Mouse (Mus musculus) heart, embryonic 11.5 days (tissue): ENCODE measurements around the gene Aqp7. TPM values are rescaled to one million over a fixed set of nuclear protein-coding genes. Genes with fewer than 3 reads are reported as not detected.

ENCODE experiments used
- ATAC-seq: fragments of 200-750 bp; cut with Nextera tagmentation; replicated peaks from 2 replicates; pipeline ENCODE4 v1.8.0; 2017; ENCODE audit warnings: moderate library complexity; ENCODE audit not compliant: insufficient number of reproducible peaks, low FRiP score, low TSS enrichment
- H3K27ac ChIP-seq: fragments of 300-500 bp; sonication (generic); 2 replicates; pipeline ENCODE4 v1.5.1; 2014; ENCODE audit warnings: mild to moderate bottlenecking, low read depth, low read length
- H3K27me3 ChIP-seq: fragments of 300-500 bp; sonication (generic); 2 replicates; pipeline ENCODE4 v1.6.1; 2014; ENCODE audit warnings: mild to moderate bottlenecking, low read length, mixed read lengths; ENCODE audit not compliant: control insufficient read depth, insufficient read depth
- H3K36me3 ChIP-seq: fragments of 300-500 bp; sonication (generic); 2 replicates; pipeline ENCODE4 v1.6.1; 2014; ENCODE audit warnings: mild to moderate bottlenecking, low read length, moderate library complexity, mixed read lengths; ENCODE audit not compliant: control insufficient read depth, insufficient read depth
- H3K4me1 ChIP-seq: fragments of 300-500 bp; sonication (generic); 2 replicates; pipeline ENCODE4 v1.6.1; 2014; ENCODE audit warnings: low read length; ENCODE audit not compliant: control insufficient read depth, insufficient read depth
- H3K4me2 ChIP-seq: fragments of 300-500 bp; sonication (generic); 2 replicates; pipeline ENCODE4 v1.6.1; 2014; ENCODE audit warnings: mild to moderate bottlenecking, moderate library complexity
- H3K4me3 ChIP-seq: fragments of 300-500 bp; sonication (generic); 2 replicates; pipeline ENCODE4 v1.5.1; 2014; ENCODE audit warnings: low read depth, low read length
- H3K9ac ChIP-seq: fragments of 300-500 bp; sonication (generic); 2 replicates; pipeline ENCODE4 v1.6.1; 2014; ENCODE audit warnings: mild to moderate bottlenecking, low read depth, low read length, moderate library complexity
- H3K9me3 ChIP-seq: fragments of 300-500 bp; sonication (generic); replicated peaks from 2 replicates; pipeline ENCODE4 v1.6.1; 2016; ENCODE audit warnings: low read length; ENCODE audit not compliant: control insufficient read depth
- WGBS: fragments of 180-500 bp; shearing (Covaris S2); extraction: QIAGEN DNeasy Blood & Tissue Kit; methylation state at CpG from one replicate; pipeline ENCODE4 v1.1.7; 2014; ENCODE audit not compliant: insufficient replicate concordance; 5-methylcytosine and 5-hydroxymethylcytosine counted together
- polyA plus RNA-seq: library from polyadenylated mRNA; unstranded; fragments of >200 nt; fragmentation: Nextera tagmentation; extraction: Ambion mirVana; gene quantifications from 2 replicates; pipeline ENCODE4 v1.2.1, GENCODE M21; 2014

Aqp7 gene
- polyA plus RNA-seq, 1 experiment from 2014 or later = 0.14 TPM

DNA sequence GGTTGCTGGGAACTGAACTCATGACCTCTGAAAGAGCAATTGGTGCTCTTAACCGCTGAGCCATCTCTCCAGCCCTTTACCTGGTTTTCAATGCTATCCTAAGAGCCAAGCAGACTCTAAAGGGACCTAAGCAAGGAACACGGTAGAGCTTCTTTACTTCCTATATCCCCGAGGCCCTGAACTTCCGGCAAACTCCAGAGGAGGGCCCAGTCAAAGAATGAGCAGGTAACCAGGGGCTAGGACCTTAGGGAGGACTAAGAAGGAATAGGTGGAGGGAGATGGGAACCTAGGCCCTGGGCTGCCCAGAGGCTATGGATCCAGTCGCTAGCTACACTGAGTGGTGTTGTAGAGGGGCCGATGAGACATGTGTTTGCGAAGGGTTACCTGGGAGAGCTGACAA lies 3.8 kb upstream of the Aqp7 start:
- peaks cover 11% of the 10 kb centered on the region for H3K4me1 ChIP-seq
- no peak overlapping the region for H3K27ac ChIP-seq
- ATAC-seq = no peak
- H3K27me3 ChIP-seq = no peaks in the 10 kb centered on the region
- H3K9ac ChIP-seq = no peak overlapping the region
- no peaks in the 10 kb centered on the region for H3K36me3 ChIP-seq
- no peak overlapping the region for H3K4me2 ChIP-seq
- WGBS = 77% methylated on average over 7 of the region's 7 CpGs
- H3K4me3 ChIP-seq = no peak overlapping the region
- no peaks in the 10 kb centered on the region for H3K9me3 ChIP-seq

DNA sequence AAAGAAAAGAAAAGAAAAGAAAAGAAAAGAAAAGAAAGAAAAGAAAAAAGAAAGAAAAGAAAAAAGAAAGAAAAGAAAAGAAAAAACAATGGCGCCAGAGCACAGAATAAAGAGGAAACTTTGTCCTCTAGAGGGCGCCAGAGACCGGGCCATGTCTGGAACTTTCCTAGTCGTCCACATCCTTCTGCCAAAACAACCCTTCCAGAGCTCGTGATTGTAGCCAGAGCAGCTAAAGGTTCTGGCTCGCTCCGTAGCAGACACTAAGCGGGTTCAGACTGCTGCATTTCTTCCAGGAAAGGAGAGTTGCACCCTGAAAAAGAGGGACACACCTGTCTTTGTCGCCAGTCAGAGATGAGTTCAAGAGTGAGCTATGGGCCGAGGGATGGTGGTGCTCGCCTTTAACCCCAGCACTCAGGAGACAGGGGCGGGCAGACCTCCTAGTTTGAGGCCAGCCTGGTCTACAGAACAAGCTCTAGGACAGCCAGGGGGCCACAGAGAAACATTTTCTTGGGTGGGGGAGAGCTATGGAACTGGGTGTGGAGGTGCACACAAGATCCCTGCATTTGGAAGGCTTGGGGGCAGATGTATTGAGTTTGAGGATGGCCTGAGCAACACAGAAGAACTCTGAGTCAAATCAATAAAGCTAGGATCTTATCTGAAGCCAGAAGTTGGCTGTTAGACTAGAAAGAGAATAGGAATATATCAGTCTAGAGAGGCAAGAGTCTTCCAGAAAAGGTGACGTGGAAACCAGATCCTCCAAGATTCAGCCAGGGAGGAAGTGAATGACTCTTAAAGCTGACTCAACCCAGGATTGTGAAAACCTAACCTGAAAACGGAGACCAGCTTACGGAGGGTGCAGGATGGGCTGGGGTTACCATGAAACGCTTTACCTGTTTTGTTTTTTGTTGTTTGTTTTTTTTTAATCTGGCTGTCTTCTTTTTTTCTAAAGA lies 3.1 kb upstream of the Aqp7 start:
- Histone ChIP-seq H3K36me3 (no peaks in the 10 kb centered on the region), H3K27me3 (no peaks in the 10 kb centered on the region), H3K4me2 (peak overlapping the region; percentile 57), H3K4me3 (no peak overlapping the region), H3K9ac (peak overlapping the region; percentile 58; the same call in 1 of the 2 replicates), H3K9me3 (no peaks in the 10 kb centered on the region), H3K4me1 (peaks cover 11% of the 10 kb centered on the region), H3K27ac (no peak overlapping the region)
- WGBS = 33% methylated on average over 16 of the region's 16 CpGs
- ATAC-seq = no peak

DNA sequence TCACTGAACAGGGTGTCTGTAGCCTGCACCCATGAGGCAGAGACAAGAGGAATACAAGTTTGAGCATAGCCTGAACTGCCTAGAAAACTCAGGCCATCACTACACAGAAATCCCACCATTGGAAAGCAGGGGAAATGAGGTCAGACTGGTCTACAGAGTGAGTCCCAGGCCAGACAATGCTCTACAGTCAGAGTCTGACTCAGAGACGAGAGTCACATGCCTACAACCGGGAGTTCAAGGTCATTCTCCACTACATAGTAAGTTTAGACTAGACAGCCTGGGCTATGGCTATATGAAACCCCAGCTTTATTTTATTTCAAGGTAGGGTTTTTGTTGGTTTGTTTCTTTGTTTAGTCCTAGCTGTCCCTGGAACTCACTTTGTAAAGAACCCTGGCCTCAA lies 987 bp upstream of the Aqp7 start:
- WGBS = 37% methylated on average over 2 of the region's 2 CpGs
- ATAC-seq = no peak
- Histone ChIP-seq H3K36me3 (no peaks in the 10 kb centered on the region), H3K27me3 (no peaks in the 10 kb centered on the region), H3K4me1 (peaks cover 4% of the 10 kb centered on the region), H3K4me3 (no peak overlapping the region), H3K9me3 (no peaks in the 10 kb centered on the region), H3K4me2 (no peak overlapping the region), H3K27ac (no peak overlapping the region), H3K9ac (0 out of 2 replicates have a peak overlapping the region, but pooled peaks have one; percentile 16)

DNA sequence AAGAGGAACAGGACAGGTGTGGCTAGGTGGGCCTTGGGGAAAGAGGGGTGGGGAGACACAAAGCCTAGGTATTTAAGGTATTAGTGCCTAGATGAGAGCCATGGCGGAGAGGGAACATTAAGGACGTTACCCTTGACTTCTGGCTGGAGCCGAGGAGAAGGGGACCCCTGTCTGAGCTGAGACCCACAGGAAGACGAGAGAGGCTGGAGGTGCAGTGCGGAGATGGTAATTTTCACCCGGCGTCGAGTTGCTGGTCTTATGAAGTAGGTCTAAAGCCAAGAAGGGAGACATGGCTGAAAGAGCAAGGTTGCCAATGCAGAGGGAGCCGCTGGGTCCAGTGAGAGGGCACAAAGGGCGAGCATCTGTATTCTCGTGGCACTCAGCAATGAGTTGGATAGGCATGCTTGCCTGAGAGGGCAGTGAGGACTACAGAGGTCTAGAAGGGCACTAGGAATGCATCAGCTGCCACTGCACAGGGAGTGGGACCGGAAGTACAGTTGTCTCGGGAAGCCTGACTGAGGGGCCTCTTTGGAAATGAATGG lies 1.6 kb downstream of the Aqp7 start:
- ATAC-seq = no peak
- no peak overlapping the region for H3K9ac ChIP-seq
- no peaks in the 10 kb centered on the region for H3K27me3 ChIP-seq
- no peak overlapping the region for H3K4me3 ChIP-seq
- no peaks in the 10 kb centered on the region for H3K36me3 ChIP-seq
- H3K9me3 ChIP-seq = no peaks in the 10 kb centered on the region
- no peak overlapping the region for H3K4me2 ChIP-seq
- H3K4me1 ChIP-seq = peaks cover 4% of the 10 kb centered on the region
- no peak overlapping the region for H3K27ac ChIP-seq
- WGBS = 76% methylated on average over 13 of the region's 13 CpGs

DNA sequence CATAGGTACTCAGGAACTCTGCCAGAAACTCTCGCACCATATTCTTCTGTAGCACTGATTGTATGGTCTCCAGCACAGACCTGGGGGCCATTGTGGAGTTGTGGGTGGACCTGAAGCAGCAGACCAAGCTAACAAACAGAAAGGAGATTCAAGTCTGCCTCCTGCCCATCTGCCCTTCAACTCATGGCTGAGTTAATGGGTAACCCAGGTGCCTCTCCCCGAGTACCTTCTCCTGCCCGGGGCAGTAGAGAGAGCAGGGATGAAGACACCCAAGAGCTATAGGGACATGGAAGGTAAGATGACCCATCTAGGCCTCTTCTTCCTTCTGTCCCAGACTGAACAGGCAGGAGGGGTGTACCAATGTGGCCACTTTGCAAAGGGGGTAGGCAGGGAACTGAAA lies 2.7 kb downstream of the Aqp7 start:
- Histone ChIP-seq H3K27me3 (no peaks in the 10 kb centered on the region), H3K4me1 (peaks cover 4% of the 10 kb centered on the region; the same call in 1 of the 2 replicates), H3K9ac (no peak overlapping the region), H3K27ac (no peak overlapping the region), H3K36me3 (no peaks in the 10 kb centered on the region), H3K9me3 (no peaks in the 10 kb centered on the region), H3K4me3 (no peak overlapping the region), H3K4me2 (no peak overlapping the region)
- WGBS = 80% methylated on average over 3 of the region's 3 CpGs
- no peak for ATAC-seq

DNA sequence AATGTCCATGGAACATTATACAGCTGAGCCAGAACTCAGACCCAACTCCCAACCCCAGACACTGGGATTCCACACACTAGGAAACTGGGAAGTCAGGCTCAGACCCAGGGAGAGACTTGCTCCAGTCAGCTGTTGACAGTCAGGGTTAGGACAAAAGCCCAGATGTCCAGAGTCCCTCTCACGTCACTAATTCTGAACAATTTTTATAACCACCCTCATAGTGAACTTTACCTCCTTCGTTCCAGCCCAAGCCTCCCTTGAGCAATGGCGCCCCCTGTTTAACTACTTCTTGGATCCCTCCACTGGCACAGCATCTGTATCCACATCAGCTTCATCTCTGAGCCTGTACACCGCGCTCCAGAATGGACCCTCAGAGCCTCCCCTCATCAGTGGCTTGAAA lies 4.0 kb downstream of the Aqp7 start:
- WGBS = 75% methylated on average over 5 of the region's 5 CpGs
- no peak overlapping the region for H3K4me2 ChIP-seq
- no peaks in the 10 kb centered on the region for H3K9me3 ChIP-seq
- no peak overlapping the region for H3K9ac ChIP-seq
- no peak overlapping the region for H3K27ac ChIP-seq
- ATAC-seq = no peak
- H3K4me1 ChIP-seq = peaks cover 4% of the 10 kb centered on the region; the same call in 1 of the 2 replicates
- H3K27me3 ChIP-seq = no peaks in the 10 kb centered on the region
- H3K4me3 ChIP-seq = no peak overlapping the region
- no peaks in the 10 kb centered on the region for H3K36me3 ChIP-seq

DNA sequence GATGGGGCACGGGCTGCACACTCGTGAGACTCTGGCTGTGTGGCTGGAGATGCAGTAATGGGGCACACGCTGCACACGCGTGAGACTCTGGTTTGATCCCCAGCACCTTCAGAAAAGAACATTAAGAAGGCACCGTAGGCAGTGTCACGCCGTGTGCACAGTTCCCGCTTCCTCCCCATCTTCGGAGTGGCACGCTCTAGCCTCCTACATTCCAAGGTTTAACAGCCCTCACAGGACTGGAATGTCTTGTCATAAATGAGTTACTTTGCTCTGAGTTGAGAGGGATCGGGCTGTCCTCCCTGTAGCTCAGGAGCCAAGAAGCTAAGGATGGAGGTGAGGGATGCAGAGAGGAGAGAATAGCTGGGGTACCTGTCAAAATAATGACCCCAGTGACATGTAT lies 5.1 kb downstream of the Aqp7 start:
- H3K4me2 ChIP-seq = no peak overlapping the region
- H3K9ac ChIP-seq = no peak overlapping the region
- no peaks in the 10 kb centered on the region for H3K4me1 ChIP-seq
- no peaks in the 10 kb centered on the region for H3K36me3 ChIP-seq
- no peak for ATAC-seq
- no peaks in the 10 kb centered on the region for H3K9me3 ChIP-seq
- no peaks in the 10 kb centered on the region for H3K27me3 ChIP-seq
- no peak overlapping the region for H3K4me3 ChIP-seq
- 75% methylated on average over 12 of the region's 12 CpGs for WGBS
- H3K27ac ChIP-seq = no peak overlapping the region

DNA sequence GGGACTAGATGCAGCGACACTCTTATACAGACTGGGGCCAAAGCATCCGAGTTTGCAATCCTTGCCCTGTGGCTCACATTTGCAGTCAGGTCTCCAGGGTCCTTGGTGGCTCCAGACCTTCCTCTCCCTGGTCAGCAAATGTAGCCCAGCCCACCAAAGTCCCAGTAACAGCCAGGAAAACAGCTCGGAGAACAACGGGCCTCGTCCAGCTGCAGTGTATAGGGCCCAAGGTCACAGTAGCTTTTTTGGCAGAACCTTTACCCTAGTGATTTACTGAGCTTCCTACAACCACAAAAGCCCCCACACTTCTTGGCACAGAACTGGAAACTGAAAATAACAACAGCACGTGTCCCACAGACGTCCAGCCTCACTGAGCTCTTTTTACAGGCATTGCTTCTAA lies 7.0 kb downstream of the Aqp7 start:
- no peak overlapping the region for H3K4me2 ChIP-seq
- no peak overlapping the region for H3K9ac ChIP-seq
- H3K27me3 ChIP-seq = no peaks in the 10 kb centered on the region
- no peak overlapping the region for H3K27ac ChIP-seq
- no peaks in the 10 kb centered on the region for H3K36me3 ChIP-seq
- H3K9me3 ChIP-seq = no peaks in the 10 kb centered on the region
- H3K4me3 ChIP-seq = no peak overlapping the region
- 71% methylated on average over 7 of the region's 7 CpGs for WGBS
- H3K4me1 ChIP-seq = no peaks in the 10 kb centered on the region
- ATAC-seq = no peak
